Mouse (Mus musculus): Measurements from ENCODE around the gene Dgkg. TPM values are rescaled to one million over a fixed set of nuclear protein-coding genes. Genes with fewer than 3 reads are reported as not detected.

Gene Dgkg
- total RNA-seq (2021) = 10 to 100 TPM; 18.9 to 21.5 TPM

- DNase-seq = peak; percentile 12
- intact Hi-C loops (cut with DNase I) = no loop called here
Measured at GRCm38 (mm10) chr16:22656533-22657444, at the start of gene Dgkg. TSS of gene Dgkg (minus strand) at chr16:22657221.

GRCm38 (mm10) chr16:22704946-22705345 lies 47.9 kb upstream of the Dgkg start:
- intact Hi-C loops (cut with DNase I) = no loop called here

GRCm38 (mm10) chr16:22704136-22704535 lies 47.1 kb upstream of the Dgkg start:
- no peak for DNase-seq
- intact Hi-C loops (cut with DNase I) = no loop called here

More at GRCm38 (mm10) chr16:22704946-22705345, 47.9 kb upstream of the Dgkg start:
- peak; percentile 29 for DNase-seq

GRCm38 (mm10) chr16:22698846-22699760 lies 42.1 kb upstream of the Dgkg start:
- intact Hi-C loops (cut with DNase I) = no loop called here
- DNase-seq = peak; percentile 80

GRCm38 (mm10) chr16:22698101-22698500 lies 41.1 kb upstream of the Dgkg start:
- intact Hi-C loops (cut with DNase I) = no loop called here
- no peak for DNase-seq

GRCm38 (mm10) chr16:22689622-22690021 lies 32.6 kb upstream of the Dgkg start:
- intact Hi-C loops (cut with DNase I) = no loop called here
- no peak for DNase-seq

GRCm38 (mm10) chr16:22687711-22688230 lies 30.8 kb upstream of the Dgkg start:
- intact Hi-C loops (cut with DNase I) = no loop called here
- DNase-seq = no peak

GRCm38 (mm10) chr16:22683605-22684004 lies 26.6 kb upstream of the Dgkg start:
- intact Hi-C loops (cut with DNase I) = no loop called here
- DNase-seq = no peak

GRCm38 (mm10) chr16:22682727-22683126 lies 25.7 kb upstream of the Dgkg start:
- no peak for DNase-seq
- intact Hi-C loops (cut with DNase I) = no loop called here

GRCm38 (mm10) chr16:22679641-22680040 lies 22.6 kb upstream of the Dgkg start:
- no peak for DNase-seq
- intact Hi-C loops (cut with DNase I) = no loop called here

GRCm38 (mm10) chr16:22674636-22675035 lies 17.6 kb upstream of the Dgkg start:
- intact Hi-C loops (cut with DNase I) = no loop called here
- DNase-seq = no peak

GRCm38 (mm10) chr16:22674164-22674563 lies 17.1 kb upstream of the Dgkg start:
- intact Hi-C loops (cut with DNase I) = no loop called here
- no peak for DNase-seq

GRCm38 (mm10) chr16:22664033-22664432 lies 7.0 kb upstream of the Dgkg start:
- DNase-seq = no peak
- intact Hi-C loops (cut with DNase I) = no loop called here

- DNase-seq = no peak
- intact Hi-C loops (cut with DNase I) = no loop called here
Measured at GRCm38 (mm10) chr16:22663136-22663535, 6.1 kb upstream of the Dgkg start.

- DNase-seq = no peak
- intact Hi-C loops (cut with DNase I) = no loop called here
Measured at GRCm38 (mm10) chr16:22661076-22661475, 4.1 kb upstream of the Dgkg start.

GRCm38 (mm10) chr16:22657874-22658789 lies 1.1 kb upstream of the Dgkg start:
- intact Hi-C loops (cut with DNase I) = no loop called here
- no peak for DNase-seq

GRCm38 (mm10) chr16:22655812-22656211 lies 1.2 kb downstream of the Dgkg start:
- DNase-seq = no peak

GRCm38 (mm10) chr16:22655223-22655622 lies 1.8 kb downstream of the Dgkg start:
- intact Hi-C loops (cut with DNase I) = no loop called here
- no peak for DNase-seq

More at GRCm38 (mm10) chr16:22655812-22656211, 1.2 kb downstream of the Dgkg start:
- intact Hi-C loops (cut with DNase I) = no loop called here

- no peak for DNase-seq
- intact Hi-C loops (cut with DNase I) = no loop called here
Measured at GRCm38 (mm10) chr16:22654477-22654835, 2.6 kb downstream of the Dgkg start.

- intact Hi-C loops (cut with DNase I) = no loop called here
- no peak for DNase-seq
Measured at GRCm38 (mm10) chr16:22653817-22654476, 3.1 kb downstream of the Dgkg start.

Measured in left cerebral cortex, postnatal 4 days (tissue).